Mouse (Mus musculus) stomach, embryonic 16.5 days (tissue): ENCODE data around the gene Hba-a1. TPM values are rescaled to one million over a fixed set of nuclear protein-coding genes. Genes with fewer than 3 reads are reported as not detected.
"Not testable (repeated sequence)": the region's sequence is repeated elsewhere in the genome, so short reads cannot be mapped to it uniquely, and the experiment has no call there.

ENCODE experiments used
- ATAC-seq: fragments of 200-750 bp; cut with Nextera tagmentation; 2 replicates; pipeline ENCODE4 v1.8.0; 2017; ENCODE audit warnings: moderate number of reproducible peaks, moderate TSS enrichment; ENCODE audit not compliant: insufficient read depth, low FRiP score
- H3K27ac ChIP-seq: fragments of 300-500 bp; sonication (generic); 2 replicates; pipeline ENCODE4 v1.5.1; 2014; ENCODE audit warnings: low read length
- H3K27me3 ChIP-seq: fragments of 300-500 bp; sonication (generic); 2 replicates; pipeline ENCODE4 v1.6.1; 2014; ENCODE audit warnings: low read length, control low read depth, mixed read lengths; ENCODE audit not compliant: control insufficient read depth, insufficient read depth
- H3K36me3 ChIP-seq: fragments of 300-500 bp; sonication (generic); 2 replicates; pipeline ENCODE4 v1.6.1; 2014; ENCODE audit warnings: low read length; ENCODE audit not compliant: control insufficient read depth, insufficient read depth
- H3K4me1 ChIP-seq: fragments of 300-500 bp; sonication (generic); 2 replicates; pipeline ENCODE4 v1.6.1; 2014; ENCODE audit warnings: low read length, control low read depth, mixed read lengths; ENCODE audit not compliant: control insufficient read depth, insufficient read depth
- H3K4me2 ChIP-seq: fragments of 300-500 bp; sonication (generic); 2 replicates; pipeline ENCODE4 v1.6.1; 2014; ENCODE audit warnings: low read depth, low read length, mixed read lengths
- H3K4me3 ChIP-seq: fragments of 300-500 bp; sonication (generic); replicated peaks from 2 replicates; pipeline ENCODE4 v1.5.1; 2014; ENCODE audit warnings: mild to moderate bottlenecking, low read length
- H3K9ac ChIP-seq: fragments of 300-500 bp; sonication (generic); 2 replicates; pipeline ENCODE4 v1.6.1; 2014; ENCODE audit warnings: low read length
- H3K9me3 ChIP-seq: fragments of 300-500 bp; sonication (generic); replicated peaks from 2 replicates; pipeline ENCODE4 v1.6.1; 2016; ENCODE audit warnings: low read length, control low read depth; ENCODE audit not compliant: control insufficient read depth
- WGBS: fragments of 180-500 bp; shearing (Covaris S2); extraction: QIAGEN DNeasy Blood & Tissue Kit; methylation state at CpG from one replicate; pipeline ENCODE4 v1.1.7; 2014; 5-methylcytosine and 5-hydroxymethylcytosine counted together
- polyA plus RNA-seq: library from polyadenylated mRNA; unstranded; fragments of >200 nt; fragmentation: Nextera tagmentation; extraction: Ambion mirVana; gene quantifications from 2 replicates; pipeline ENCODE4 v1.2.1, GENCODE M21; 2015

Gene Hba-a1
- polyA plus RNA-seq, 1 experiment from 2014 or later: 5,672 TPM

DNA sequence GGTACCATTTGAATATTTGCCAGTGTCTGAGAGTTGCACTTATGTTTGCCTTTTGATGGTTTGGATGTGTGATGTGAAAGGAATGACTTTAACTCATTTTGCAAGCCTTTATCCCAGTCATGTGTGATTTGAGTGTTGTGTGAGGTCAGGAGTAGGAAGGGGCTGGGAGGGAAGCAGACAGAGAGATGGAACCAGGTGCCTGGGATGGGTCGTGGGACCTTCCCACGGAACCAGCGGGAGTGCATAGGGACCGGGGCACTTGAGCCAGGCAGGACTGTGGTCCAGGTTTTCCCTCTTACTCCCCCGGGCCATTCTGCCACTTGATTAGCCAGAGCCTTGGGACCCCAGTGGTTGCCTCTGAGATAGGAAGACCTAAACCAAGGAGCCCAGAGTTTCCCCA lies 15.3 kb upstream of the Hba-a1 start:
- H3K9me3 ChIP-seq: no peaks in the 10 kb centered on the region
- H3K4me1 ChIP-seq: peaks cover 13% of the 10 kb centered on the region; the same call in 1 of the 2 replicates
- peak overlapping the region; percentile 54 for H3K4me3 ChIP-seq
- peak overlapping the region; percentile 78 for H3K9ac ChIP-seq
- 29% methylated on average over 5 of the region's 5 CpGs for WGBS
- peak overlapping the region; percentile 60 for H3K27ac ChIP-seq
- no peak for ATAC-seq
- H3K27me3 ChIP-seq: no peaks in the 10 kb centered on the region
- peak overlapping the region; percentile 61 for H3K4me2 ChIP-seq
- H3K36me3 ChIP-seq: no peaks in the 10 kb centered on the region

DNA sequence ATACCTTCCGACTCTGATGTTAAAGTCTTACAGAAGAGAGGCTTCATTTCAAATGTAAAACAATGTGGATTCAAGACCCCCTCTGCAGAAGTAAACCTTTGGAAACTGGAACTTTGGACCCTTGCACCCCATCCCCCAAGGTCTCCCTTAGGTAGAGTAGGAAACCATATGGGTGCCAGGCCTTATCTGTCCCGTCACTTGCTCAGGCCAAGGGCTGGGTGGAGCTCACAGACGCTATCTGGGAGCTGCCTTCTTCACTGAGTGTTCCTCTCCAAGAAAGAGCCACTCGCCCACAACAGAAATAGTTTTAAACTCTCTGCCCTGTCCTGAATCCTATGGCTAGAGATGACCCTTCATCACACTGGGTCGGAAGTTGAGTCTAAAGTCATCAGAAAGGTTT lies 14.4 kb upstream of the Hba-a1 start:
- Histone ChIP-seq H3K4me3 (no peak overlapping the region), H3K27ac (no peak overlapping the region), H3K4me2 (no peak overlapping the region), H3K36me3 (no peaks in the 10 kb centered on the region), H3K27me3 (no peaks in the 10 kb centered on the region), H3K9ac (no peak overlapping the region), H3K4me1 (peaks cover 13% of the 10 kb centered on the region; the same call in 1 of the 2 replicates), H3K9me3 (no peaks in the 10 kb centered on the region)
- WGBS: 73% methylated on average over 5 of the region's 5 CpGs
- peak; percentile 63; the same call in 1 of the 2 replicates for ATAC-seq

GRCm38 (mm10) chr11:32271178-32271577 lies 12.1 kb upstream of the Hba-a1 start:
- Histone ChIP-seq H3K4me3 (no peak overlapping the region), H3K9me3 (no peaks in the 10 kb centered on the region), H3K9ac (no peak overlapping the region), H3K4me1 (peaks cover 9% of the 10 kb centered on the region; the same call in 1 of the 2 replicates), H3K36me3 (no peaks in the 10 kb centered on the region), H3K4me2 (no peak overlapping the region), H3K27ac (no peak overlapping the region), H3K27me3 (no peaks in the 10 kb centered on the region)
- WGBS: 35% methylated on average over 4 of the region's 4 CpGs
- no peak for ATAC-seq

GRCm38 (mm10) chr11:32276347-32276746 lies 7.0 kb upstream of the Hba-a1 start, which contains the start of gene Hba-x:
TSS of gene Hba-x (plus strand) at chr11:32276400.
- H3K9me3 ChIP-seq: no peaks in the 10 kb centered on the region
- no peak within 1 kb of the TSS for H3K9ac ChIP-seq
- no peak within 1 kb of the TSS for H3K4me3 ChIP-seq
- no peak within 1 kb of the TSS for H3K27ac ChIP-seq
- ATAC-seq: no peak
- WGBS: 79% methylated on average over 3 of the region's 3 CpGs
- H3K36me3 ChIP-seq: no peaks in the 10 kb centered on the region
- no peak within 1 kb of the TSS for H3K4me2 ChIP-seq
- H3K27me3 ChIP-seq: no peaks in the 10 kb centered on the region
- no peaks in the 10 kb centered on the region for H3K4me1 ChIP-seq

DNA sequence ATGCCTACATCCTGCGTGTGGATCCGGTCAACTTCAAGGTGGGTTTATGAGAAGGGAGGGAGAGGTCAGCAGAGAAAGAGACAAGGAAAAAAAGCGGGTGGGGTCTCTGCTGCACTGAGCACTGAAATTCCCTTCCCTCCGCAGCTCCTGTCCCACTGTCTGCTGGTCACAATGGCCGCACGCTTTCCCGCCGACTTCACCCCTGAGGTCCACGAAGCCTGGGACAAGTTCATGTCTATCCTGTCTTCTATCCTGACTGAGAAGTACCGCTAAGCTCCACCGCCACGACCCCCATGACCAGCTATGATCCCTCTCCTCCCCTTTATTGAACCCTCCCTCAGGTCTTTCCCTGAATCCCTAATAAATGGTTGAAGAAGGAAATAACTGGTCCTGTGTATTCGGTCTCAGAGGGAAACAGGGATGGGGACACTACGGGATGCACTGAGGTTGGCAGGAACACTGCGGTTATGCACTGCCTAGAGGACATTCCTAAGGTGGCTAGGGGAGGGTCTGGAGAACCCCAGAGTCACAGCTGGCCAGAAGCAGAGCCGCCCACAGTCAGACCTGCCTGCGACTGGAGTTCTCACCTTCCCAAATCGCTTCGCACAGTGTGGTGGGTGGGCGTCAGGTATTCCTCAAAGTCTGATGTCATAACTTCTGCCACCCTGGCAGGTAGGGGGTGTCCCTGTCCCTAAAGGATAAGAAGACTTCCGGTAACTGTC lies 5.4 kb upstream of the Hba-a1 start:
- ATAC-seq: no peak
- Histone ChIP-seq H3K9ac (no peak overlapping the region), H3K4me1 (no peaks in the 10 kb centered on the region), H3K4me2 (no peak overlapping the region), H3K27me3 (no peaks in the 10 kb centered on the region), H3K9me3 (no peaks in the 10 kb centered on the region), H3K4me3 (no peak overlapping the region), H3K27ac (no peak overlapping the region), H3K36me3 (no peaks in the 10 kb centered on the region)
- 68% methylated on average over 21 of the region's 21 CpGs for WGBS

DNA sequence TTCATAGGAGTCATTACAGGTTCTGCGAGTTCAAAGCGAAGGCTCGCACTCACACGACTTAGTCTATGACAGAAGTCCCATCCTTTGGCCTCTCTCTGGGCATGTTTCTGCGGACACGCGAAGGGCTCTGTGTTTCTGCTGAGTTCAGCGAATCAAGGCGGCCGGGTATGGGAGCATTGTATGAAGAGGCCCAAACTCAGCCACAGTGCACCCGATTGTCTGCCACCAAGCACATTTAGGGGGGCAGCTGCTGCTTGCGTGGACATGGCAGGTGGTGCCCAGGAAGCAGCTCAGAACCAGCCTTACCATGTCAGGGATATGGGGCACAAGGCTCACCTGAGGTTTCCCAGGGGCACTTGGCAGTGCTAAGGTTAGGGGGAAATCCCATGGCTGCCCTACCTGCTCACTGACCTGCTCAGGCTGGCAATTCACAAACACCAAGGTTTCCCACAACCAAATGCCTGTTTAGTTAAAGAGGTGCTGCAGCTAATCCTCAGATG lies 4.8 kb upstream of the Hba-a1 start:
- Histone ChIP-seq H3K9ac (no peak overlapping the region), H3K4me2 (no peak overlapping the region), H3K36me3 (no peaks in the 10 kb centered on the region), H3K4me1 (no peaks in the 10 kb centered on the region), H3K4me3 (no peak overlapping the region), H3K27ac (no peak overlapping the region), H3K27me3 (no peaks in the 10 kb centered on the region), H3K9me3 (no peaks in the 10 kb centered on the region)
- no peak for ATAC-seq
- 77% methylated on average over 12 of the region's 12 CpGs for WGBS

DNA sequence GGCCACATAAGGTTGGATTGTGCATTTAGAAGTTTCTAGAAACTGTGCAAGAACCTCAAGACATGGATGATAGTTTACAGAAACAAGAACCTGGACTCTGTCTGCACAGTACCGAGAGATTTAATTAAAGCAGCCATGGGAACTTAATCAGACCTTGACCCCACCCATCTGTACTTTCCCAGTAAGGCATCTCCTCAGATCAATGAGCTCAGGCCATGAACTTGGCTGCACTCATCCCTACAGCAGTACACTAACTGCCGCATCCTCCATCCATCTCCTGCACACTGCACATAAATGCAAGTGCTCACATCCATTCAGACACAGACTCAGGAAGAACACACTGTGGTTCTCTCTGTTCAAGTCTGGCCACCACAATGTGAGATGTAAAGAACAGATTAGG lies 2.7 kb upstream of the Hba-a1 start:
- Histone ChIP-seq H3K36me3 (no peaks in the 10 kb centered on the region), H3K4me1 (no peaks in the 10 kb centered on the region), H3K4me2 (no peak overlapping the region), H3K9ac (no peak overlapping the region), H3K4me3 (no peak overlapping the region), H3K27ac (no peak overlapping the region), H3K9me3 (no peaks in the 10 kb centered on the region), H3K27me3 (no peaks in the 10 kb centered on the region)
- ATAC-seq: no peak
- 54% methylated on average over 2 of the region's 2 CpGs for WGBS

GRCm38 (mm10) chr11:32281416-32282144 lies 1.7 kb upstream of the Hba-a1 start:
- WGBS: 72% methylated on average over 1 of the region's 1 CpGs
- no peak overlapping the region for H3K4me2 ChIP-seq
- H3K9ac ChIP-seq: no peak overlapping the region
- ATAC-seq: no peak
- no peaks in the 10 kb centered on the region for H3K27me3 ChIP-seq
- H3K4me3 ChIP-seq: no peak overlapping the region
- H3K27ac ChIP-seq: no peak overlapping the region
- H3K9me3 ChIP-seq: no peaks in the 10 kb centered on the region
- no peaks in the 10 kb centered on the region for H3K36me3 ChIP-seq
- no peaks in the 10 kb centered on the region for H3K4me1 ChIP-seq

DNA sequence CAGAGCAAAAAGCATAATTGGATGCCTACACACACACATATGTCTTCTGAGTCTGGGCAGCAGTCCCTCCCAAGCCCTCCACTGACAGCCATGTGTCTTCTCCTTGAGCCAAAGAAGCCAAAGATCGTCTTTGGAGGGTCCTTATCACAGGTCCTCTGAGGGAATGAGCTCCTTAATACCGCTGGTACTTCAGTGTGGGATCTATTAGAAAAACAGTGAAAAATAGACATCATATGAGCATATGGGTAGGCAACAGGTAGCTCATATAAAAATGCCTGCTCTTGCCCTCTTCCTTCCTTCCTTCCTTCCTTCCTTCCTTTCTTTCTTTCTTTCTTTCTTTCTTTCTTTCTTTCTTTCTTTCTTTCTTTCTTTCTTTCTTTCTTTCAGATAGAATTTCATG lies 1.3 kb downstream of the Hba-a1 start:
- H3K9ac ChIP-seq, H3K4me3 ChIP-seq, H3K36me3 ChIP-seq, H3K27me3 ChIP-seq, H3K4me1 ChIP-seq, H3K9me3 ChIP-seq, ATAC-seq, H3K27ac ChIP-seq, H3K4me2 ChIP-seq: not testable (repeated sequence)
- 47% methylated on average over 2 of the region's 2 CpGs for WGBS
